Mouse (Mus musculus) liver, adult 2 months (tissue): ENCODE data around the gene 1500009C09Rik. TPM values are rescaled to one million over a fixed set of nuclear protein-coding genes. Genes with fewer than 3 reads are reported as not detected.

Source experiments
- DNase-seq: peaks from one replicate; pipeline ENCODE4 v3.0.0-alpha.2; 2011; ENCODE audit warnings: low read depth, low spot score; ENCODE audit errors: extremely low read depth
- H3K27ac ChIP-seq: fragments of 200-500 bp; replicated peaks from 2 replicates; pipeline ENCODE4 v1.5.1; 2012; ENCODE audit warnings: low read depth, mild to moderate bottlenecking, control low read depth, inconsistent platforms, low read length; ENCODE audit not compliant: insufficient read depth
- H3K27me3 ChIP-seq: fragments of 200-500 bp; 2 replicates; pipeline ENCODE4 v1.6.1; 2012; ENCODE audit warnings: mild to moderate bottlenecking, moderate library complexity, low read length, inconsistent platforms; ENCODE audit not compliant: control insufficient read depth, insufficient read depth
- H3K36me3 ChIP-seq: fragments of 200-500 bp; 2 replicates; pipeline ENCODE4 v1.6.1; 2012; ENCODE audit warnings: low read length, inconsistent platforms; ENCODE audit not compliant: control insufficient read depth, insufficient read depth
- H3K4me1 ChIP-seq: fragments of 200-500 bp; 2 replicates; pipeline ENCODE4 v1.6.1; 2011; ENCODE audit warnings: low read length; ENCODE audit not compliant: control insufficient read depth, insufficient read depth
- H3K4me3 ChIP-seq: fragments of 200-500 bp; 2 replicates; pipeline ENCODE4 v1.5.1; 2011; ENCODE audit warnings: low read depth, mild to moderate bottlenecking, control low read depth, low read length, moderate library complexity; ENCODE audit not compliant: insufficient read depth
- H3K79me2 ChIP-seq: fragments of 200-500 bp; 2 replicates; pipeline ENCODE4 v1.6.1; 2012; ENCODE audit warnings: inconsistent platforms, mild to moderate bottlenecking, low read length, moderate library complexity; ENCODE audit not compliant: control insufficient read depth, insufficient read depth
- H3K9ac ChIP-seq: fragments of 200-500 bp; 2 replicates; pipeline ENCODE4 v1.6.1; 2012; ENCODE audit warnings: low read depth, mild to moderate bottlenecking, control low read depth, inconsistent platforms, low read length
- CTCF ChIP-seq: fragments of 200-500 bp; IDR thresholded peaks from 2 replicates; pipeline ENCODE4 v1.5.1; 2011; ENCODE audit warnings: low read depth, low read length, control low read depth
- POLR2A ChIP-seq: fragments of 200-500 bp; IDR thresholded peaks from 2 replicates; pipeline ENCODE4 v1.6.1; 2011; ENCODE audit warnings: low read length, control low read depth; ENCODE audit not compliant: insufficient read depth; ENCODE audit errors: extremely low read depth
- WGBS: fragments of 180-500 bp; shearing (Covaris S2); methylation state at CpG from one replicate; pipeline ENCODE4 v1.1.7; 2018; 5-methylcytosine and 5-hydroxymethylcytosine counted together
- polyA plus RNA-seq: library from polyadenylated mRNA; depleted of rRNA; stranded (reverse); fragments of >200 nt; gene quantifications from 2 replicates; pipeline ENCODE4 v1.2.3, GENCODE M21; 2012
- total RNA-seq: library from RNA; depleted of rRNA; stranded (reverse); fragments of >200 nt; gene quantifications from 2 replicates; pipeline ENCODE4 v1.2.3, GENCODE M21; 2014

The 1500009C09Rik gene
- total and polyA plus RNA-seq, 2 experiments: 0.18 TPM; not detected in 1

- Histone ChIP-seq H3K9ac (peak overlapping the region; percentile 17; the same call in 1 of the 2 replicates), H3K79me2 (no peaks in the 10 kb centered on the region), H3K27ac (no peak overlapping the region), H3K4me3 (peak overlapping the region; percentile 31; the same call in 1 of the 2 replicates), H3K4me1 (peaks cover under 1% of the 10 kb centered on the region; the same call in 1 of the 2 replicates), H3K36me3 (no peaks in the 10 kb centered on the region), H3K27me3 (peaks cover 33% of the 10 kb centered on the region)
- no peak for DNase-seq
- WGBS: 1% methylated on average over 111 of the region's 112 CpGs
- TF ChIP-seq POLR2A: no peak
- TF ChIP-seq CTCF: no peak
These were observed 40.1 kb upstream of the 1500009C09Rik start for GRCm38 (mm10) chr15:82211911-82212751.

DNA sequence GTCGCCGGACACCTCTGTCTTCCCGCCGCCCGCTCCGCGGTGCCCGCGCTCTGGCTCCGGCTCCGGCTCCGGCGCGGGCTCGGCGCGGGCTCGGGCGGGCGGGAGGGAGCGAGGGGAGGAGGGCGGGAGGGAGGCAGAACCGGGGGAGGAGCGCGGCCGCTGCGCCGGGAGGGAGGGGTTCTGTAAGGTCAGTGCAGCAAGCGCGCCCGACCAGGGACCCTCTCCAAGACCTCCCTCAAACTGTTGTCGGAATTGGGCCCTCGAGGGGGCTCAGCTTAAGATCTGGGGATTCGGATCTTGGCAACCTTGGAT is 39.5 kb upstream of the 1500009C09Rik start, which contains the start of gene Shisa8:
TSS of gene Shisa8 (minus strand) at position 64 of the 312 bp plus-strand sequence.
- Histone ChIP-seq H3K4me1 (no peaks in the 10 kb centered on the region; the same call in 1 of the 2 replicates), H3K27ac (no peak within 1 kb of the TSS), H3K79me2 (no peaks in the 10 kb centered on the region), H3K4me3 (peak within 1 kb of the TSS; percentile 31; the same call in 1 of the 2 replicates), H3K36me3 (no peaks in the 10 kb centered on the region), H3K27me3 (peaks cover 35% of the 10 kb centered on the region), H3K9ac (peak within 1 kb of the TSS; percentile 17; the same call in 1 of the 2 replicates)
- no peak for TF ChIP-seq CTCF
- no peak for TF ChIP-seq POLR2A
- DNase-seq: no peak
- 0% methylated on average over 11 of the region's 34 CpGs for WGBS

DNA sequence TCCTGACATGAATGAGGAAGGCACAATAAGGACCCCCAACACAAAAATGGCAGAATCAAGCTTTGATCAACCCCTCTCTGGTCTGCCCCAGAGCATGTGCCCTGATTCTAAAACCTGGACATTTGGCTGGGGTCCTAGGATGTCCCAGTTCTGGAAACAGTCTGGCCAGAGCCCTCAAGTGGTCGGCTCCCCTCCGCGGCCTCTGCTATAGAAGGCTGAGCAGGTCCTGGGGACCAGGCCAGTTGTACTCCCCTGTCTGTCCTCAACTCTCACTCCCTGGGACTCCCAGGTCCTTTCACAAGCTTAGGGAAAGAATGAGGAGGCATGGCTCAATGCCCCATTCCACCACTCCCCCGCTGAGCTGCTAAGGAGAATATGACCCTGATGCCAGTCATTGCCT is 39.0 kb upstream of the 1500009C09Rik start:
- Histone ChIP-seq H3K4me3 (no peak overlapping the region), H3K79me2 (no peaks in the 10 kb centered on the region), H3K27me3 (peaks cover 35% of the 10 kb centered on the region), H3K4me1 (no peaks in the 10 kb centered on the region; the same call in 1 of the 2 replicates), H3K36me3 (no peaks in the 10 kb centered on the region), H3K27ac (no peak overlapping the region), H3K9ac (no peak overlapping the region)
- TF ChIP-seq POLR2A (no peak), CTCF (no peak)
- no peak for DNase-seq
- WGBS: 24% methylated on average over 4 of the region's 4 CpGs

GRCm38 (mm10) chr15:82215332-82216046 is 36.7 kb upstream of the 1500009C09Rik start:
- H3K79me2 ChIP-seq: no peaks in the 10 kb centered on the region
- no peak for DNase-seq
- 25% methylated on average over 11 of the region's 11 CpGs for WGBS
- H3K4me1 ChIP-seq: no peaks in the 10 kb centered on the region; the same call in 1 of the 2 replicates
- H3K4me3 ChIP-seq: no peak overlapping the region
- H3K9ac ChIP-seq: no peak overlapping the region
- TF ChIP-seq CTCF (no peak), POLR2A (no peak)
- H3K27ac ChIP-seq: no peak overlapping the region
- no peaks in the 10 kb centered on the region for H3K36me3 ChIP-seq
- H3K27me3 ChIP-seq: peaks cover 35% of the 10 kb centered on the region

GRCm38 (mm10) chr15:82216142-82216827 is 35.9 kb upstream of the 1500009C09Rik start:
- no peak overlapping the region for H3K4me3 ChIP-seq
- 60% methylated on average over 20 of the region's 20 CpGs for WGBS
- peaks cover 32% of the 10 kb centered on the region for H3K27me3 ChIP-seq

More at GRCm38 (mm10) chr15:82216142-82216827, 35.9 kb upstream of the 1500009C09Rik start:
- no peak overlapping the region for H3K9ac ChIP-seq
- no peaks in the 10 kb centered on the region for H3K36me3 ChIP-seq
- TF ChIP-seq POLR2A: no peak
- no peaks in the 10 kb centered on the region; the same call in 1 of the 2 replicates for H3K4me1 ChIP-seq
- no peak for DNase-seq
- H3K27ac ChIP-seq: no peak overlapping the region
- no peaks in the 10 kb centered on the region for H3K79me2 ChIP-seq
